Mouse (Mus musculus) liver, embryonic 13.5 days (tissue): Measurements from ENCODE around the gene Zfp426. TPM values are rescaled to one million over a fixed set of nuclear protein-coding genes. Genes with fewer than 3 reads are reported as not detected.

ENCODE experiments used
- ATAC-seq: fragments of 200-750 bp; cut with Nextera tagmentation; 2 replicates; pipeline ENCODE4 v1.8.0; 2017; ENCODE audit warnings: low read depth, mild to moderate bottlenecking, moderate number of reproducible peaks, moderate library complexity
- DNase-seq: peaks from one replicate; pipeline ENCODE4 v3.0.0; 2022
- H3K27ac ChIP-seq: fragments of 300-500 bp; sonication (generic); 2 replicates; pipeline ENCODE4 v1.5.1; 2015; ENCODE audit warnings: moderate library complexity, mild to moderate bottlenecking, inconsistent platforms
- H3K27me3 ChIP-seq: fragments of 300-500 bp; sonication (generic); 2 replicates; pipeline ENCODE4 v1.6.1; 2015; ENCODE audit warnings: mild to moderate bottlenecking, inconsistent platforms
- H3K36me3 ChIP-seq: fragments of 300-500 bp; sonication (generic); 2 replicates; pipeline ENCODE4 v1.6.1; 2015; ENCODE audit warnings: mild to moderate bottlenecking, inconsistent platforms
- H3K4me1 ChIP-seq: fragments of 300-500 bp; sonication (generic); replicated peaks from 2 replicates; pipeline ENCODE4 v1.6.1; 2015; ENCODE audit warnings: inconsistent platforms
- H3K4me2 ChIP-seq: fragments of 300-500 bp; sonication (generic); 2 replicates; pipeline ENCODE4 v1.6.1; 2015; ENCODE audit warnings: inconsistent platforms, mild to moderate bottlenecking, moderate library complexity
- H3K4me3 ChIP-seq: fragments of 300-500 bp; sonication (generic); replicated peaks from 2 replicates; pipeline ENCODE4 v1.5.1; 2015; ENCODE audit warnings: mild to moderate bottlenecking, inconsistent platforms
- H3K9ac ChIP-seq: fragments of 300-500 bp; sonication (generic); 2 replicates; pipeline ENCODE4 v1.6.1; 2015; ENCODE audit warnings: mild to moderate bottlenecking, inconsistent platforms
- H3K9me3 ChIP-seq: fragments of 300-500 bp; sonication (generic); replicated peaks from 2 replicates; pipeline ENCODE4 v1.6.1; 2016; ENCODE audit warnings: inconsistent platforms
- WGBS: fragments of 180-500 bp; shearing (Covaris S2); methylation state at CpG from one replicate; pipeline ENCODE4 v1.1.7; 2015; ENCODE audit not compliant: insufficient replicate concordance; 5-methylcytosine and 5-hydroxymethylcytosine counted together
- polyA plus RNA-seq: library from polyadenylated mRNA; unstranded; fragments of >200 nt; fragmentation: Nextera tagmentation; extraction: Ambion mirVana; gene quantifications from 2 replicates; pipeline ENCODE4 v1.2.1, GENCODE M21; 2015

The Zfp426 gene
- polyA plus RNA-seq, 1 experiment from 2014 or later, result 6.7 TPM

DNA sequence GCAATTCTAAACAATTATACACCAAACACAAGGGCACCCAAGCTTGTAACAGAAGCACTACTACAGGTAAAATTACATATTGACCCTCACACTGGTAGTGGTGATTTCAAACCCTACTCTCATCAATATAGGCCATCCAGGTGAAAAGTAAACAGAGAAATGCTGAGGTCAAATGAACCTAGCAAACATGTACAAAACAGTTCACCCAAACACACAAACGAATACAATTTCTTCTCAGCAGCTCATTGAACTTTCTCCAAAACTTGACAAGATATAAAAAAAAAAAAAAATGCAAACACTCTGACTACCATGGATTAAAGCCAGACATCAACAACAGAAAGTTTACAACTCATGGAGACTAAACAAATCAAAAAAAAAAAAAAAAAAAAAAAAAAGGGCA is 41.1 kb downstream of the Zfp426 start:
- 97% methylated on average over 1 of the region's 1 CpGs for WGBS
- ATAC-seq, result no peak
- no peak for DNase-seq
- peaks cover 31% of the 10 kb centered on the region for H3K36me3 ChIP-seq
- H3K4me2 ChIP-seq, result no peak overlapping the region
- no peak overlapping the region for H3K9ac ChIP-seq
- H3K4me1 ChIP-seq, result no peaks in the 10 kb centered on the region
- no peak overlapping the region for H3K27ac ChIP-seq
- H3K27me3 ChIP-seq, result no peaks in the 10 kb centered on the region
- no peak overlapping the region for H3K4me3 ChIP-seq
- H3K9me3 ChIP-seq, result no peaks in the 10 kb centered on the region

DNA sequence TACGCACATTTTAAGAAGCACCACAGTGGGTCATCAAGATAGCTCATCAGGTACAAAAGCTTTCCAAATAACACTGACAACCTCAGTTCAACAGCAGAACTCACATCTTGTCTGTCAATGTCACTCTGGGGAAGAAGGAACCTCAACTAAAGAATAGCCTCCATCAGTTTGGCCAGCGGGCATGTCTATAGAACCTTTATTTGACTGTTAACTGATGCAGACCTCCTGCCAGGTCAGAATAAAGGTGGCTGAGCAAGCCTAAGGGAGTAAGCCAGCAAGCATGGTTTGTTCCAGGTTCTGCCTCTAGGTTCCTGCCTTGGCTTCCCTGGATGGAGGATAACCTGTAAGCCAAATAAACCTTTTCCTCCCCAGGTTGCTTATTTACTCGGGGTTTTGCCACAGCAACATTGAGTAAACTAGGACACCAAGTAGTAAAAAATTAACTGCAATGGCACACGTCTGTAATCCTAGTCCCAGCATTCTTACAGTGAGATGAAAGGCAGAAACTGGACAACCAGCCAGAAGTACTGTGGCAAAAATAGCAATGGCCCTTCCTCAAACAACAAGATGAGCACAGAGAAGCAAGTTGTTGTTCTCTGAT is 49.3 kb downstream of the Zfp426 start:
- H3K4me2 ChIP-seq, result no peak overlapping the region
- H3K36me3 ChIP-seq, result peaks cover 69% of the 10 kb centered on the region
- no peaks in the 10 kb centered on the region for H3K27me3 ChIP-seq
- no peaks in the 10 kb centered on the region for H3K9me3 ChIP-seq
- no peak overlapping the region for H3K4me3 ChIP-seq
- no peaks in the 10 kb centered on the region for H3K4me1 ChIP-seq
- ATAC-seq (no peak), DNase-seq (no peak)
- WGBS, result 78% methylated on average over 4 of the region's 4 CpGs
- H3K9ac ChIP-seq, result no peak overlapping the region
- no peak overlapping the region for H3K27ac ChIP-seq

DNA sequence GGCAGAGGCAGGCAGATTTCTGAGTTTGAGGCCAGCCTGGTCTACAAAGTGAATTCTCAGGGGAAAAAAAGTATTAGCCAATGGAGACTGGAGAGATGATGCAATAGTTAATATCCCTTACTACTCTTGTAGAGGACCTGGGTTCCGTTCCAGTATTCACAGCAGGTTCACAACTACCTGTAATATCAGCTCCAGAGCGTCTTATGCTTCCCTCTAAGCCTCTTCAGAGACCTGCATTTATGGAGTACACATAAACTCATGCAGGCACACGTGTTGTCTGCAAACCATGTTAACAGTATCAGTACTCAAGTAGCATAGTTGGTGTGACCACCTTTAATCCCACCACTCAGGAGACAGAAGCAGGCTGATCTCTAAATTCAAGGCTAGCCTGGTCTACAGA is 62.5 kb downstream of the Zfp426 start:
- DNase-seq, result no peak
- no peaks in the 10 kb centered on the region for H3K4me1 ChIP-seq
- no peak for ATAC-seq
- no peak overlapping the region for H3K27ac ChIP-seq
- no peak overlapping the region for H3K9ac ChIP-seq
- H3K27me3 ChIP-seq, result no peaks in the 10 kb centered on the region
- H3K4me2 ChIP-seq, result no peak overlapping the region
- WGBS, result 71% methylated on average over 3 of the region's 3 CpGs
- no peak overlapping the region for H3K4me3 ChIP-seq
- no peaks in the 10 kb centered on the region for H3K9me3 ChIP-seq
- no peaks in the 10 kb centered on the region; the same call in 1 of the 2 replicates for H3K36me3 ChIP-seq

Other genes with a start within 250 kb of the Zfp426 start
- not detected in 2 replicates for gene Olfr39, start 210.4 kb downstream of the Zfp426 start, polyA plus RNA-seq
- gene Olfr873, start 194.2 kb downstream of the Zfp426 start, polyA plus RNA-seq, result not detected in 2 replicates
- gene Olfr18, start 156.7 kb downstream of the Zfp426 start, polyA plus RNA-seq, result not detected in 2 replicates
- 13.0 and 13.8 TPM in 2 replicates for gene Zfp560, start 107.6 kb downstream of the Zfp426 start, polyA plus RNA-seq
- gene Zfp26, start 32.6 kb downstream of the Zfp426 start, polyA plus RNA-seq, result 4.4 and 5.4 TPM in 2 replicates
- gene Zfp266, start 28.7 kb upstream of the Zfp426 start, polyA plus RNA-seq, result 16.0 and 17.7 TPM in 2 replicates
- 2.3 and 3.0 TPM in 2 replicates for gene Zfp846, start 88.5 kb upstream of the Zfp426 start, polyA plus RNA-seq
- gene Ubl5, start 150.1 kb upstream of the Zfp426 start, polyA plus RNA-seq, result 310 and 314 TPM in 2 replicates
- gene Fbxl12, start 152.0 kb upstream of the Zfp426 start, polyA plus RNA-seq, result 4.0 and 5.0 TPM in 2 replicates
- gene Pin1, start 159.3 kb upstream of the Zfp426 start, polyA plus RNA-seq, result 31.8 and 35.3 TPM in 2 replicates